Mouse (Mus musculus) macrophage (primary cell): ENCODE measurements around the gene Nfia. TPM values are rescaled to one million over a fixed set of nuclear protein-coding genes. Genes with fewer than 3 reads are reported as not detected.

Source experiments
- H3K27ac ChIP-seq: fragments of 350-480 bp; formaldehyde crosslinking; 2 replicates; pipeline ENCODE4 v1.9.0; 2021
- H3K36me3 ChIP-seq: fragments of 350-480 bp; formaldehyde crosslinking; 2 replicates; pipeline ENCODE4 v1.9.0; 2021; ENCODE audit errors: inconsistent target
- H3K4me3 ChIP-seq: fragments of 350-480 bp; formaldehyde crosslinking; 2 replicates; pipeline ENCODE4 v1.9.0; 2021; ENCODE audit errors: inconsistent target
- H3K79me2 ChIP-seq: fragments of 350-480 bp; formaldehyde crosslinking; 2 replicates; pipeline ENCODE4 v1.9.0; 2021; ENCODE audit errors: inconsistent target
- WGBS: methylation state at CpG from one replicate; pipeline ENCODE4 v1.1.7; 2026; ENCODE audit warnings: inconsistent platforms; ENCODE audit not compliant: missing documents; 5-methylcytosine and 5-hydroxymethylcytosine counted together
- polyA plus RNA-seq: library from polyadenylated mRNA; stranded (reverse); fragments of 250-400 nt; gene quantifications from 3 replicates; pipeline ENCODE4 v1.2.4, GENCODE M21; 2018; ENCODE audit warnings: inconsistent platforms

Nfia gene
- polyA plus RNA-seq, 1 experiment from 2014 or later: 2.4 TPM

GRCm38 (mm10) chr4:98090586-98090985 is 318.1 kb downstream of the Nfia start:
- Histone ChIP-seq H3K4me3 (no peak overlapping the region), H3K36me3 (no peaks in the 10 kb centered on the region), H3K27ac (no peak overlapping the region), H3K79me2 (no peaks in the 10 kb centered on the region)
- 48% methylated on average over 2 of the region's 3 CpGs for WGBS

- H3K36me3 ChIP-seq: no peaks in the 10 kb centered on the region
- WGBS: 16% methylated on average over 4 of the region's 4 CpGs
- H3K79me2 ChIP-seq: no peaks in the 10 kb centered on the region
- no peak overlapping the region for H3K27ac ChIP-seq
- H3K4me3 ChIP-seq: no peak overlapping the region
Observed at GRCm38 (mm10) chr4:98091368-98091827, 318.9 kb downstream of the Nfia start.

GRCm38 (mm10) chr4:98091901-98092472 is 319.5 kb downstream of the Nfia start:
- H3K27ac ChIP-seq: no peak overlapping the region
- H3K4me3 ChIP-seq: no peak overlapping the region
- no peaks in the 10 kb centered on the region for H3K79me2 ChIP-seq
- WGBS: 58% methylated on average over 4 of the region's 5 CpGs
- H3K36me3 ChIP-seq: no peaks in the 10 kb centered on the region

DNA sequence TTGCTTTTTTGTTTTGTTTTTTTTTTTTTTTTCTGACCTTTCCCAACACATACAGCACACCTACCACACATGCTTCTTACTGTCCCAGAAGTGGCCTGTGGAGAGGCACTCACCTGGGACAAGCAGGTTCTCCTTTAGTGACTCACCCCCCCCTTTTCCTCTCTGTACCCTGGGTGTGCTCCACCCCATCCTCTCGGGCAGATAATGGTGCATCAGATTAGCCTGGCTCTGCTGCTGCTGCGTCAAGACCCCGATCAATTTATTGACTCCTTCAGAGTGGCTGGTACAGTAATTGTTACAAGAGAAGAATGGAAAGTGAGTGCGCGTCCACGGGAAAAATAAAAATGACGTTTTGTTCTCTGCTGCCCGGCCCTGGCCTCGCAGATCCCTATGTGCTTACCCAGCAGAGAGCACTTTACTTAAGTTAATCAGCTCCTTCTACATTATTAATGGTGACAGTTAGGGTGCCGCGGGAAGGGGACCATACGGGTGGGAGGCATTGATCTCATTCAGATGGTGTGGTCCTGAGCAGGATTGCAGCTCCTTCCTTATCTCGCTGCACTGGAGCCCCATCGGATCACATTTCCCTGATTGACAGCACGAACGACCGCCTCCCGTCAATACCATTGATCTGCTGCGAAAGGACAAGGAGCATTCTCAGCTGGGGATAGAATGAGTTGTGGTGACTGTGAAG is 321.7 kb downstream of the Nfia start:
- Histone ChIP-seq H3K4me3 (no peak overlapping the region), H3K79me2 (no peaks in the 10 kb centered on the region), H3K27ac (no peak overlapping the region), H3K36me3 (no peaks in the 10 kb centered on the region)
- WGBS: 59% methylated on average over 19 of the region's 19 CpGs

DNA sequence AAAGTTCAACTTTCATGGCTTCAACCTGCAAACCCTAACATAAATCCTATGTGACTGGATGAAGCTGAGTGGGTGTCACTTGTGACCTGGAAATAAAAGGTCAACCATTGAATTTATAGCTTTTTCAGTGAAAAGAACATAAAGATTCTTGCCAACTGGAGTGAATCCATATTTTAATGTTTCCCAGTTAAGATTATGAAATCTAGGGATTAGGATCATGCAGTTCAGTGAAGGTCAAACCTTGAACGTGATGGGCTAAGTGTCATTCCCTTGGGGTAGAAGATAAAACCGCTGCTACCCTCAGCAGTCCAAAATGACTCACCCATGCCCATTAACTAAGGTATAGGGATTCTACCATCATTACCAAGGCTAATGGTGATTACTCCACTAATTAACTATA is 322.5 kb downstream of the Nfia start:
- no peaks in the 10 kb centered on the region for H3K36me3 ChIP-seq
- 93% methylated on average over 2 of the region's 2 CpGs for WGBS
- H3K27ac ChIP-seq: no peak overlapping the region
- no peak overlapping the region for H3K4me3 ChIP-seq
- no peaks in the 10 kb centered on the region for H3K79me2 ChIP-seq

GRCm38 (mm10) chr4:98097013-98097566 is 324.6 kb downstream of the Nfia start:
- 45% methylated on average over 4 of the region's 4 CpGs for WGBS
- Histone ChIP-seq H3K4me3 (no peak overlapping the region), H3K79me2 (no peaks in the 10 kb centered on the region), H3K27ac (no peak overlapping the region), H3K36me3 (no peaks in the 10 kb centered on the region)

DNA sequence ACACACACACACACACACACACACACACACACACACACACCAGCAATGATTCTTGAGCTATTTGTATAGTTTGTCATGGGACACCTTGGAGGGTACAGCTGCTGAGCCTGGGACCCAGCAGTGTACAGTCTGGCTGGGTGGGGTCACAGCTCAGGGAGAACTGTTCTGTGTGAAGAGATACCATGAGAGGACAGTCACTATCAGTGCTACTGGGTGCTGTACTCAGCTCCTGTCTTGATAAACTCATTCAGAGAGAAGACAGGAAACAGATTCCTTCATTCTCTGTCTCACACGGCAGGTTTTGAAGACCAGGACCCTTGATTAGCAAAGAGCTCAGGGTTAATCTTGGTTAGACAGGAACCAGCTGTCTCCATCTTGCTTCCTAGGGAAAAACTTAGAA is 326.1 kb downstream of the Nfia start:
- H3K79me2 ChIP-seq: no peaks in the 10 kb centered on the region
- no peak overlapping the region for H3K4me3 ChIP-seq
- H3K36me3 ChIP-seq: no peaks in the 10 kb centered on the region
- WGBS: 50% methylated on average over 1 of the region's 1 CpGs
- H3K27ac ChIP-seq: no peak overlapping the region

DNA sequence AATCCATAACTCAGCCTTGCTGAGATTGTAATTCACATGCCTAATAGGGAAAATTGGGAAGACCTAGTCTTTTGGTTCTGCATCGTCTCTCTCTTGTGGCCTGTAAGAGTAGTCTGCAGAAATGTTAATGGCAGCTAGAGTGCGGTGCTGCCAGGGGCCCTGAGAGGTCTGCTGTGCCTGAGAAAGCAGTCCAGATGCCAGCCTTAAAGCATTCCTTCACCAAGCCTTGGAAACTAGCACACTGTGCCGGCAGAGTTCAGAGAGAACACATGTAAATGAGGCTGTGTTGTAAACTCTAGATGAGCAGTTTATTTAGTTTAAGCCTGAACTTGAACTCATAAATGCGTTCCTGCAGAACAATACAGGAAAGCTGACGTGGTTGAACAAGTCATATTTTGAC is 326.9 kb downstream of the Nfia start:
- WGBS: 95% methylated on average over 5 of the region's 5 CpGs
- H3K36me3 ChIP-seq: no peaks in the 10 kb centered on the region
- no peak overlapping the region for H3K27ac ChIP-seq
- H3K79me2 ChIP-seq: no peaks in the 10 kb centered on the region
- H3K4me3 ChIP-seq: no peak overlapping the region

DNA sequence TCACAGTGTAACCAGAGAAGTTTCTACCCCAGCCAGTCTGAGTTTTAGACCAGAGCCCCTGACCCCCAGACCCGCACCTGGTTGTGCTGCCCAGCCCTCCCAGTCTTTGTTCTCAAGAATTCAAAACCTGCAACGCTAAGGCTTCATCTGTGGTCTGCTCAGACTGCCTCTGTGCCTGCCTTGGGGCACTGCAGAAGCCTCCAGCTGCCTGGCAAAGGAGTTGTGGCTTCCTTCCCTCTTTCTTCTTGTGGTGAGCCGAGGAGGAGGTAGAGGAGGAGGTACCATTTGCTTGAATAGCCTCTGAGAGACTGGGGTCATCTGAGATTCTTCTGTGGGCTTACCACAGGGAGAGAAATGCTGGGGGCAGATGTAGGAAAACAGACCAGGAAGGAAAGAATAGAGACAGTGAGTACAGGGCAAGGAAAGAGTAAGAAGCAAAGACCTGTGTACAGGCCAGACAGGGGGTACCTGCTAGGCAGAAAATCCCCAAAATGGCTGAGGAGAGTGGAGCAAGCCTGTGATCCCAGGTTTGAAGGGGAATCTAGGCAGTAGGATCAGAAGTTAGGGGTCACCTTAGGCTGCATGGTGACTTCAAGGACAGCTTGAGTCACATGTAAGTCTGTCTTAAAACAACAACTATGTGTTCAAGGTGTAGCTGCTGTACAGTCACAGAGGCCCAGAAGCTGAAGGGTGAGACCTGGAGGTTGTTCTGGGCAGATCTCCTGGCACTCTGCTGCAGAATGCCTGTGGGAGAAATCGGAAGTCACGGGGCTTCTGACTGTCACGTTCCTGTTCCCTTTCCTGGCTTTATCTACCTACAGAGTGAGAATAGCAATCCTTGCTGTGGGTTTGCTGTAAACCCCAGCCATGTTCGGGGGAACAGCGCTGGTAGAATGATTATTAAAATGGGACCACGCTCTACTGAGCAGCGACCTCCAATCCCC is 328.9 kb downstream of the Nfia start:
- H3K36me3 ChIP-seq: no peaks in the 10 kb centered on the region
- no peaks in the 10 kb centered on the region for H3K79me2 ChIP-seq
- no peak overlapping the region for H3K4me3 ChIP-seq
- 62% methylated on average over 10 of the region's 10 CpGs for WGBS
- no peak overlapping the region for H3K27ac ChIP-seq

DNA sequence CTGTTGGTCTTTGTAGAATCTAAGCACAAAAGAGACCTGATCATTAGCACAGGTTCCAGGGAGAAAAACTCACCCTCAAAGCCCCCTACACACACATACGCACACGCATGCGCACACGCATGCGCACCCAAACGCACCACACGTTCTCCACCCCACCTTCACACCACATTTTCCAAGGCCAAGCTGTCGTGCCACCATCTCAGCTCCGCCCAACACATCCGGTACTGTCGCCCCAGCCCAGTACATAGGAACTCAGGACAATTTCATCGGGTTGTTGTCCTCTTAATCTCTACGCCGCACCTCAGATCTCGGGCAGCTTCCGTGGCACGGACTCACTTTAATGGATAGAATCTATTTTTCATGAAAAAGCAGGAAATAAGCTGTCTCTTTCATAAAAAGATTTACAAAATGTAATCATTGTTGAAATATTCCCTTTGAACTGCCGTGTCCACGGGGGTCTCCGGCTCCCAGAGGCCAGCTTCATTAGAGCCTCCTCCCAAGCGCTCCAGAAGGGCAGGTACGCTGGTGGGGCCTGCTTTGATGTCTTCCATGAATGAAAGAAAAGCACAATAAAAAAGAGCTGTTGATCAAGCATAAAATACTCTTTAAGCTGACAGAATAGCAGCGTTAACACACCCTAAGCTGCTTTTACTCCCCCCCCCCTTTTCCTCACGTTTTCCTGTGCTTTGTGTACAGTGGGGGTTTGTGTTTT is 330.2 kb downstream of the Nfia start:
- Histone ChIP-seq H3K36me3 (no peaks in the 10 kb centered on the region), H3K79me2 (no peaks in the 10 kb centered on the region), H3K4me3 (no peak overlapping the region), H3K27ac (no peak overlapping the region)
- WGBS: 95% methylated on average over 23 of the region's 24 CpGs

DNA sequence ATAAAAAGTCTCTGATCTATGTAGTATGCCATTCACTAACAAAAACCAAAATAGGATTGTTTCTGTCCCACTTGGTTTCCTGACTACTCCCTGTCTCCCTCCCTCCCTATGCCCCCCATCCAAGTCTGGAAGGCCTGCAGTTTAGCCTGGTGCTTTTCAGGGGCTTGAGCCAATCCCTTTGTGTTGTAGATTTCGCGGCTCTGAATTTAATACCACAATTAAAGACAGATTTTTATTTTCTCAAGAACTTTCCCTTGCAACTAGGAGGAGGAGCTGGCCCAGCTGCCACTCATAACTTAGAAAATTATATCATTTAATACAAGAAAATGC is 330.8 kb downstream of the Nfia start:
- Histone ChIP-seq H3K79me2 (no peaks in the 10 kb centered on the region), H3K4me3 (no peak overlapping the region), H3K36me3 (no peaks in the 10 kb centered on the region), H3K27ac (no peak overlapping the region)
- WGBS: 90% methylated on average over 2 of the region's 2 CpGs

DNA sequence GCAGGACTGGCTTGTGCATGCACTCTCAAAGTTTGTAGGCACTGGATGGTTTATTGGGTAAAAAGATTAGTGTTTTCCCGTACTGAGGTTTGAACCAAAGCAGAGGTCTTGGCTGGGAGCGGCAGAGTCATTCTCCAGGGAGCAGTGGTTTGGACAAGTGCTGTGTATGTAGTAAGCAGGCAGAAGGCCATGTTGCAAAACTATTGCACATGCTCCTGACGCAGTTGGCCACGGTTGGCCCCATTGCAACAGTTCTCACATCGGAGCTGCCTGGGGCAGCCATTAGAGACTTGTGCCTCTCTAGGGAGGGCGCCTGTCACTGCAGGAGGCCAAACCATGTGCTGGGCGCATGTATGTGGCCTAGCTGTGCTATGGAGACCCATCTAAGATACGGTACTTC is 331.6 kb downstream of the Nfia start:
- WGBS: 51% methylated on average over 8 of the region's 8 CpGs
- Histone ChIP-seq H3K27ac (no peak overlapping the region), H3K4me3 (no peak overlapping the region), H3K36me3 (no peaks in the 10 kb centered on the region), H3K79me2 (no peaks in the 10 kb centered on the region)

DNA sequence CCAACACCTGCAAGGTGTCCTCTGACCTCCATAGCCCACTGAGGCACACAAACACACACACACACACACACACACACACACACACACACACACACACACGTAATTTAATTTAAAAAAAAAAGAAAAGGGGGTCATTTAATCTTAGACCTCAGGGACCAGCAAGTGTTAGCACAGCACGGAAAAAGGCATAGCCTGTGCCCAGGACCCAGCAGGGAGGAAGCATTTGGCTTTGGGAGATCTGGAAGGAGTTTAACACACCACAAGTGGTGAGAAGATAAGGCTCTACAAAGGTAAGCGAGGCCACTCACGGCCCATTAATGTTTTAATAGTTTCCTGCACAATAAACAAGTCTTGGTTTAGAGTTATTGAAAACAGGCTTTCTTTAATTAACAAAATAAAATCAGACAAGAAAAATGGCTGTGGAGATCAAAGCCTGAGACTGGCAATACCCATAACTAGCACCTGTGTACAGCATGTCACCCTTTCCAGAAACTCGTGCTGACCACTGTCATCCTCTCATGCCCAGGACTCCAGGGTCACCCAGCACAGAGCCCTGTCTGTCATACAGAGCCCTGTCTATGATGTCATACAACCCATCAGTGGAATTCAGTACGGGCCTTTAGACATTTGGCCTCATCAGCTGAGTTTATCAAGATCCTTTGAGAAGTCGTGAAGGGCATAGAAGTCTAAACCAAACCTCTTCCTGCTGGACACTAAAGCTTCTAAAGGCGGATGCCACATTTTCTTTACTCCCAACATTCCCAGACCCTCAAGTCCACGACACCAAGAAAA is 332.6 kb downstream of the Nfia start:
- Histone ChIP-seq H3K27ac (no peak overlapping the region), H3K4me3 (no peak overlapping the region), H3K79me2 (no peaks in the 10 kb centered on the region), H3K36me3 (no peaks in the 10 kb centered on the region)
- WGBS: 91% methylated on average over 9 of the region's 9 CpGs

- WGBS: 47% methylated on average over 6 of the region's 6 CpGs
- Histone ChIP-seq H3K27ac (no peak overlapping the region), H3K79me2 (no peaks in the 10 kb centered on the region), H3K36me3 (no peaks in the 10 kb centered on the region), H3K4me3 (no peak overlapping the region)
Observed at GRCm38 (mm10) chr4:98105971-98106370, 333.4 kb downstream of the Nfia start.
